Mouse (Mus musculus) cerebellum, adult 11-12 months (tissue): ENCODE measurements around the gene Eid2.
"Not testable (repeated sequence)": the region's sequence is repeated elsewhere in the genome, so short reads cannot be mapped to it uniquely, and the experiment has no call there.

ENCODE experiments used
- DNase-seq: peaks from one replicate; pipeline ENCODE4 v3.0.0; 2022

Eid2 gene

GRCm38 (mm10) chr7:28267129-28268041 lies at the start of gene Eid2:
Eid2 (plus strand) TSS chr7:28267881.
- peak; percentile 91 for DNase-seq

DNA sequence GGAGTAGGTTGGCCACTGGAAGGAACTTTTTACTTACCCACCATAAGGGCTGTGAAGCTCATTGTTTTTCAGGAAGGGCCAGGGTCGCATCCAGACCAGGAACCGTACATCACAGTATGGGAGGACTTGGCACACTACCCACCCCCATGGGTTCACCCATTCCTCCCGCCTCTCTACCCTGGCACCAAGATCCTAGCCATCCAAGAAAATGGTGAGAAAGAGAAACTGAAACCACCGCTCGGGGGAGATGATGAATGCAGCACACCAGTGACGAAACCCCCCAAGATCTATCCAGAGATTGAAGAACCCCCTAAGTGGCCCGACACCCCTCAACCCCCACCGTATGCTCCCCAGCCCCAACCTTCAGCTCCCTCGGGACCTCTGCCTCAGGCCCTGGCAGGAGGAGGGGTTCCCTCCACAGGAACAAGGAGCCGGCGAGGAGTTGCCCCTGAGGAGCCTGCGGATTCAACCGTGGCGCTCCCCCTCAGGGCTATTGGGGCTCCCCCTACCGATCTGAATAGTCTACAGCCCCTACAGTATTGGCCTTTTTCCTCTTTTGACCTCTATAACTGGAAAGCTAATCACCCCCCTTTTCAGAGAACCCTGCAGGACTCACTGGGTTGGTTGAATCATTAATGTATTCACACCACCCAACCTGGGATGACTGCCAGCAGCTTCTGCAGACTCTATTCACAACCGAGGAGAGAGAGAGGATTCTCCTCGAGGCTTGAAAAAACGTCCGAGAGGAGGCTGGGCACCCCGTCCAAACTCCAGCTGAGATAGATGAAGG lies 48.5 kb upstream of the Eid2 start:
- DNase-seq = peak; percentile 30

GRCm38 (mm10) chr7:28226836-28227235 lies 40.8 kb upstream of the Eid2 start:
- not testable (repeated sequence) for DNase-seq

DNA sequence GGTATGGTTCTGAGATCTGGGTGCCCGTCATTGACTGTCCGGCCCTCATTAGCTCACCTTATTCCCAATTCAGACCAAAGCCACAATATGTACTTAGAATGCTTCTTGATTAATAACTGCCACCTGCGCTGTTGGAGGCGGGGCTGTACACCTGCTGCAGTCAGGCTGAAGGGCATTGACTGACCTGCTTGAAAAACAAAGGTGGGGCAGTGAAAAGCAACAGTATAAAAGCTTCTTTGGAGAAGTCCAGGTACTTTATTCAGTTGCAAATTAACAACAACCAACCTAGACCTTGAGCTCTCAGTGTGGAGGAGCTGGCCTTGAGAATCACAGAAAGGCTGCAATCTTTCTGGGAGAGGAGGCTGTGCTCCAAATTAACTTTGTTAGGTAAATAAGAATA lies 40.3 kb upstream of the Eid2 start:
- not testable (repeated sequence) for DNase-seq

- DNase-seq = not testable (repeated sequence)
Observed at GRCm38 (mm10) chr7:28243943-28244342, 23.7 kb upstream of the Eid2 start.

DNA sequence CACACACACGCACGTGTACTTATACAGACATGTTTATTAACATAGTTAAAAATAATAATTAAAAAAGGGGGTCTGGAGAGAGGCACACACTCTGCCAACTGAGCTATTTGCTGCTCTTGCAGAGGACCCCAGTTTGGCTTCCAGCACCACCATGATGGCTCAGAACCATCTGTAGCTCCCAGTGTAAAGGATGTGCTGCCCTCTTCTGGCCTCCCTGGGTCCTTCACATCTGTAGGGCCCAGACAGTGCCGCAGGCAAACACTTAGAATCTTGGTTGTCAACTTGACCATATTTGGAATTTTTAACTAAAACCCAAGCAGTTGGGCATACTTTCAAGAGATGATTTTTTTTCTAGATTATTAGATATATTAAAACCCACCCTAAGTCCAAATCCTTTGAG lies 18.7 kb upstream of the Eid2 start:
- no peak for DNase-seq

- no peak for DNase-seq
Observed at GRCm38 (mm10) chr7:28251976-28252375, 15.7 kb upstream of the Eid2 start.

GRCm38 (mm10) chr7:28254591-28254990 lies 13.1 kb upstream of the Eid2 start:
- DNase-seq = no peak

GRCm38 (mm10) chr7:28255476-28255875 lies 12.2 kb upstream of the Eid2 start:
- DNase-seq = no peak

DNA sequence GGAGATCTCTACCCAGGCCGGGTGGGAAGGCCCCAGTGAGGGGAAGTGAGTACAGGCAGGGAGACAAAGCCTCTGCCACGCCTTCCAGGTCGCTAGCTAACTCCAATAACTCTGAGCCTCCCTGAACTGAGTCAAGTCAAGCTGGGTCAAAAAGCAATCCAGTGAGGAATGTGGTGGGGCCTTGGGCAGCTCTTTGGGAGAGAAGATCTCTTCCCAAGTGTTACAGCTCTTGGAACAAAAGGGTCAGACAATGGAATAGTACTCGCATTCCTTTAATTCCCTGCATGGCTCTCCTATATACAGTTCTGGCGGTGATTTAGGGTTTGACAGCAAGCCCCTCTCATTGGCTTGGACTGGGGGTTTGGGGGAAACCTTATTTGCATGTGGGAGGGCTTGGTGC lies 4.8 kb upstream of the Eid2 start:
- no peak for DNase-seq

GRCm38 (mm10) chr7:28263786-28264185 lies 3.9 kb upstream of the Eid2 start:
- no peak for DNase-seq

- DNase-seq = no peak
Observed at GRCm38 (mm10) chr7:28265391-28265790, 2.3 kb upstream of the Eid2 start.

DNA sequence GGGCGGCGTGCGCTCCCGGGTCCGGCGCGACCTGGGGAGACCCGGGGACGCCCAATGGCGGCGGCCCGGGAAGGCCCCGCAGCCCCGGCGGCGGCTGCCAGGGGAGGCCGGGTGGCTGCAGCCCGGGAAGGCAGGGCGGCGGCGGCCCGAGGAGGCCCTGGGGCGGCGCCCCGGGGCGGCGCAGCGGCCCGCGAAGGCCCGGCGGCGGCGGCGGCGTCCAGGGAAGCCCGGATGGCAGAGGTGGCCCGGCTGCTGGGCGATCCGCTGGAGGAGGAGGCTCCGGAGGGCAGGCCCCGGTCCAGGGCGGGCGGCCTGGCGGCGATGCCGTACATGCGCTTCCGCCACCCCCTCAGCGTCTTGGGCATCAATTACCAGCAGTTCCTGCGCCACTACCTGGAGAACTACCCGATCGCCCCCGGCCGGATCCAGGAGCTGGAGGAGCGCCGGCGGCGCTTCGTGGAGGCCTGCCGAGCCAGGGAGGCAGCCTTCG lies 406 bp downstream of the Eid2 start:
- DNase-seq = peak; percentile 66

DNA sequence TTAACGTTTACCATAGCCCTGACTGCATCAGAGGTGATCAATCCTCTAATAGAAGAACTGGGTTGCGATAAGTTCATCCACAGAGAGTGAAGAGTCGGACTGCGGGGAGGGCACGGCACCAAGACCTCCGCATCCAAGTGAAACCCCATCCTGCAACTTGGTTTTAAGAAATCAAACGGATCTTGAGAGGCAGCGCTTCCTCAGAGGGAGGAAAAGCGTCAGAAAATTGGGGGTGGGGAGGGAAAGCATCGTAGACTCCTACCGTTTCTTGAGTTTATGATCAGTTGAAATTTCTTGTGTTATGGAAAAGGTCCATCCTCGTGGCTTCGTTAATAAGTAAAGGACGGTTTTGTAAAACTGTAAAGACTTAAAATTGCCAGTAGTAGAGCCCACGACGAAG lies 895 bp downstream of the Eid2 start:
- no peak for DNase-seq

GRCm38 (mm10) chr7:28269355-28269754 lies 1.7 kb downstream of the Eid2 start:
- DNase-seq = no peak

- DNase-seq = no peak
Observed at GRCm38 (mm10) chr7:28271761-28272160, 4.1 kb downstream of the Eid2 start.

DNA sequence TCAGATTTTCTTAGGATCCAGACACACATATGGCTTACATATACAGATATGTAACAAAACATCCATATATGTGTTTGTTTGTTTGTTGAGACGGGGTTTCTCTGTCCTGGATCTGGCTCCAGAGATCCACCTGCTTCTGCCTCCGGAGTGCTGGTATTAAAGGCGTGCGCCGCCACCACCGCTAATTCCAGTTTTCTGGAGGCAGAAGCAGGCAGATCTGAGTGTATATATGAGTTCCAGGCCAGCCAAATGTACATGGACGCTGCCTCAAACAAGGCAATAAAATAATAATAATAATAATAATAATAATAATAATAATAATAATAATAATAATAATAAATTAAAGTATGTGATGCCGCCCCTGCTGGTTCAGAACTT lies 9.5 kb downstream of the Eid2 start:
- DNase-seq = no peak

- DNase-seq = peak; percentile 95
Observed at GRCm38 (mm10) chr7:28277615-28278278, 10.1 kb downstream of the Eid2 start, which contains the start of gene Eid2b. Eid2b (plus strand) TSS chr7:28277739.

DNA sequence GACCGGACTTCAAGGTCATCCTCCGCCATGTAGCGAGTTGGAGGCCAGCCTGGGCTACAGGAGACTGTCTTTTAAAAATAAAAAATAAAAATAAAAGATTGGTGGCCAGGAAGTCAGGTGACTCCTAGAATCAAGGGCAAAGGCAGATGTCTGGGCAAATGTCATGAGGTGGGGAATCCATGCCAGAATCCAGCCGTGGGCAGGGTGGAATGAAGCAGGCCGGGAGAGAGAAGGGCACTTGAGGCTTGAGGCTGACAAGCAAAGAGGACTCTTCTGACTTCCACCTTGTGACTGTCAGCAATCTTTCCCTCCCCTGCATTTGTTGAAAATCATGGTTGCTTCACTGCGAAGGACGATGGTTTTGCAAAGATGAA lies 10.6 kb downstream of the Eid2 start:
- peak; percentile 36 for DNase-seq

GRCm38 (mm10) chr7:28280630-28281029 lies 12.9 kb downstream of the Eid2 start:
- no peak for DNase-seq

GRCm38 (mm10) chr7:28290165-28290564 lies 22.5 kb downstream of the Eid2 start:
- DNase-seq = no peak

GRCm38 (mm10) chr7:28290638-28291590 lies 23.2 kb downstream of the Eid2 start, which contains the start of gene Selenov:
Selenov (minus strand) TSS chr7:28291186.
- no peak for DNase-seq
